Mouse (Mus musculus) B cell, adult 67 days (primary cell): ENCODE measurements around the gene Cox15. TPM values are rescaled to one million over a fixed set of nuclear protein-coding genes. Genes with fewer than 3 reads are reported as not detected.

Experiments used
- total RNA-seq, 2 experiments: library from RNA; stranded (reverse); gene quantifications; 4 replicates each; pipeline ENCODE4 v1.2.4; 2023

The Cox15 gene
- 10 to 100 TPM; 14.5 to 14.9 TPM for total RNA-seq

DNA sequence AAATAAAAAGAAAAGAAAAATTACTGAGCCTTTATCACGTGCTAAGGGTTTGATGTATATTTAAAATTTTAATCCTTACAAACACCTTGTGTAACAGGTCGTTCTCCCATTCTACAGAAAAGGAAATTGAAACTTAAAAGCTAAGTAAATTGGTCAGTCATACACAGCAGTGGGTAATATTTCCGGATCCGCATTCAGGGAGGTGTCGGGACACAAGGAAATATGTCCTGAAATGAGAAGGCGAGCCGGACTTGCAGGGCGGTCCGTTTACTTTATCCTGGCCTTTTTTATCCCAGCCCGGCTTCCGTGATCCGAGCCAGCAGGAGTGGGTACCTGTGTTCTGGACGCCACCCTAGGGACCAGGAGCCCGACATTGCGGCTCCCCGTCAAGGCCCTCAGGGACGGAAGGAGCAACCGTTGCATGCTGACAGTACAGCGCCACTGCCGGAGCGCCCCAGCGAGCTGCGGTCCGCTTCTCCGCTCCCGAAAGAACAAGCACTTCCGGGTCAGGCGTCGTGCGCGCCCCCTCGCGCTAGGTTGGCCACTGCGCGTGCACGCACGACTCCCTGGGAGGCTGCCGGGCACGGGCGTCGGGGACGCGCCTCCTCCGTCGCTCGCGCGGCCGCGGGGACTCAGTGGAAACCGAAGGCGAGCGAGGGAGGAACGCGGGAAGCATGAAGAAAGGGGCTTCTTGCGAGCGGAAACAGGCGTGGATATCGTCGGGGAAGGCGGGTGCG is at the start of gene Cox15, which contains the start of gene Cutc:
Gene Cox15, minus strand, starts transcription at position 512 of the 737 bp plus-strand sequence.
Gene Cutc, plus strand, starts transcription at position 508 of the 737 bp plus-strand sequence.

DNA sequence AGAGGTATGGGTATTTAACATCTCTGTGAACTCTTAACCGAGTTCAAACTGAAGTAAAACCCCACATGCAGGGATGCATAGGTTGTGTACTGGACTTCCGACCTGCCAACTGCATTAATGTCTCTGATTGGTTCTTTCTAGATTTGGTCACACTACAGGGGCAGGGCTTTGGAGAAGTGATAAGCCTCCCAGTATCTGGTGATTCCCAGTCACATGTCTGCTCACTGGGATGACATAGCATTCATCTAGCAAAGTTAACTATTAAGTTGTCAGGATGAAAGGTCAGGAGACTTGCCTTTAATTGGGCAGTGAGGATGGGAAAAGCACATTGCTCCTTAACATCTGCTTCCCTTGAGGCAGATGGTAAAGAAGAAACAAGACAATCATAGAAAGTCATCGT is 29.2 kb upstream of the Cox15 start, which contains the start of gene Abcc2:
Gene Abcc2, plus strand, starts transcription at position 213 of the 400 bp plus-strand sequence.

DNA sequence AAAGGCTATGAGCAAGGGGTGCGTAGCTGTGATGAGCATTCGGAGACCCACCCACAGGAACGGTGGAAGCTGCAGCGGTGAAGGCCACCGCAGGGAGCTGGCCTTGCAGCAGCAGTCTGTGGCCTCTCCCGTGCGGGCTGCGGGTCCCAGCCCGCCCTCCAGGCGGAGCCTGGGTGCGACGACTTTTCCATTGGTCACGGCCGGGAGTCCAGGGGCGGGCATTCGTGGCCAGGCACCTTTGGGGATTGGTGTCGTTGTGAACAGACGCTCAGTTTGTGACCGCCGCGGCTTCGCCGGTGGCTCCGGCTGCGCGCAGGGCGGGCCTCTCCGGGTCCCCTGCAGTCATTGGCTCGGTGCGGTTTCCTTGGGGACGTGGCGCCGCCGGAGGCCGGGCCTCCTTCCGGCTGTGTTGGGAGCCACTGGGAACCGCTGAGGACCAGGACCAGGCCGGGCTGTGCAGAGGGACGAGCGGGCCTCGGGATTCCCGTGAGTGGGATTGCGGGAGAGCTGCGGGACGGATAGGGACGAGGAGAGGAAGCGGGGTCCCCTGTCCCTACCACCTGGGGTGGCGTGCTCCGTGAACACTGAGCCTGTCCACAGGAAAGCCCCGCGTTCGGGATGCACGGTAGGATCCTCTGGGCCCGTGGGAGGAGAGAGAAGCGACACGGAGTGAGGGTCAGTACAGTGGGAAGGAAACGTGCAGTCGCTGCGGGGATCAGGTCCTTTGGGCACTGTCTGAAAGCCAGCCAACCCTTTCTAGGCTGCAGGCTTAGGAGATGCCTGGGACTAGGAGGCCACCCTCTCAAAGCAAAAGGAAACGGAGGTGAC is 63.2 kb downstream of the Cox15 start, which contains the start of gene Entpd7:
Gene Entpd7, plus strand, starts transcription at position 254 of the 828 bp plus-strand sequence.

Other genes starting within 250 kb of the Cox15 start
- 10 to 100 TPM; 46.7 to 50.1 TPM for gene Got1, start 228.4 kb downstream of the Cox15 start, total RNA-seq
- gene Nkx2-3, start 140.7 kb downstream of the Cox15 start, total RNA-seq = not detected
- gene Slc25a28, start 78.1 kb downstream of the Cox15 start, total RNA-seq = 10 to 100 TPM; 78.4 to 87.2 TPM
- 10 to 100 TPM; 22.0 to 25.2 TPM for gene Entpd7, start 63.3 kb downstream of the Cox15 start, total RNA-seq
- gene Cutc, start within 50 bp of the Cox15 start, total RNA-seq = 10 to 100 TPM; 17.2 to 19.7 TPM
- gene Abcc2, start 29.2 kb upstream of the Cox15 start, total RNA-seq = not detected
- gene Dnmbp, start 187.2 kb upstream of the Cox15 start, total RNA-seq = 10 to 100 TPM in 1 of 2 experiments, 1 to 10 TPM in 1; 9.5 to 10.3 TPM
- gene Cpn1, start 233.6 kb upstream of the Cox15 start, total RNA-seq = not detected